Mouse (Mus musculus) limb, embryonic 14.5 days (tissue): ENCODE results near the gene Rbm4. TPM values are rescaled to one million over a fixed set of nuclear protein-coding genes. Genes with fewer than 3 reads are reported as not detected.

ENCODE experiments used
- ATAC-seq: fragments of 200-750 bp; cut with Nextera tagmentation; 2 replicates; pipeline ENCODE4 v1.8.0; 2017; ENCODE audit warnings: low read depth, moderate number of reproducible peaks, moderate TSS enrichment; ENCODE audit not compliant: low FRiP score
- DNase-seq: peaks from one replicate; pipeline ENCODE4 v3.0.0-alpha.2; 2015; ENCODE audit warnings: low spot score
- H3K27ac ChIP-seq: fragments of 300-500 bp; sonication (generic); replicated peaks from 2 replicates; pipeline ENCODE4 v1.5.1; 2014; ENCODE audit warnings: low read depth, mild to moderate bottlenecking, low read length, moderate library complexity, mixed read lengths
- H3K27me3 ChIP-seq: fragments of 300-500 bp; sonication (generic); 2 replicates; pipeline ENCODE4 v1.6.1; 2014; ENCODE audit warnings: low read length, mixed read lengths; ENCODE audit not compliant: control insufficient read depth, insufficient read depth
- H3K36me3 ChIP-seq: fragments of 300-500 bp; sonication (generic); 2 replicates; pipeline ENCODE4 v1.6.1; 2014; ENCODE audit warnings: mild to moderate bottlenecking, low read length, moderate library complexity, mixed read lengths; ENCODE audit not compliant: control insufficient read depth, insufficient read depth
- H3K4me1 ChIP-seq: fragments of 300-500 bp; sonication (generic); 2 replicates; pipeline ENCODE4 v1.6.1; 2014; ENCODE audit warnings: antibody characterized with exemption, low read length, mixed read lengths; ENCODE audit not compliant: control insufficient read depth, insufficient read depth
- H3K4me2 ChIP-seq: fragments of 300-500 bp; sonication (generic); replicated peaks from 2 replicates; pipeline ENCODE4 v1.6.1; 2014; ENCODE audit warnings: low read depth, mild to moderate bottlenecking, low read length, moderate library complexity; ENCODE audit not compliant: severe bottlenecking
- H3K4me3 ChIP-seq: fragments of 300-500 bp; sonication (generic); replicated peaks from 2 replicates; pipeline ENCODE4 v1.5.1; 2014; ENCODE audit warnings: low read length
- H3K9ac ChIP-seq: fragments of 300-500 bp; sonication (generic); 2 replicates; pipeline ENCODE4 v1.6.1; 2014; ENCODE audit warnings: mild to moderate bottlenecking, low read depth, low read length, moderate library complexity; ENCODE audit not compliant: severe bottlenecking
- H3K9me3 ChIP-seq: fragments of 300-500 bp; sonication (generic); 2 replicates; pipeline ENCODE4 v1.6.1; 2016; ENCODE audit warnings: low read length; ENCODE audit not compliant: control insufficient read depth
- POLR2A ChIP-seq: fragments of 200-500 bp; IDR thresholded peaks from 2 replicates; pipeline ENCODE4 v1.8.0; 2012; ENCODE audit warnings: inconsistent platforms, mild to moderate bottlenecking, moderate library complexity, borderline replicate concordance; ENCODE audit not compliant: insufficient read depth, insufficient read length; ENCODE audit errors: extremely low read depth
- WGBS: fragments of 180-500 bp; shearing (Covaris S2); extraction: QIAGEN DNeasy Blood & Tissue Kit; methylation state at CpG from one replicate; pipeline ENCODE4 v1.1.7; 2014; 5-methylcytosine and 5-hydroxymethylcytosine counted together
- polyA plus RNA-seq, 2 experiments: library from polyadenylated mRNA; depleted of rRNA in 1 of 2; stranded (reverse) in 1 of 2; unstranded in 1 of 2; fragments of >200 nt; fragmentation: Nextera tagmentation in 1 of 2; extraction: Ambion mirVana in 1 of 2; gene quantifications; 2 replicates each; pipeline versions ENCODE4 v1.2.1 to v1.2.3; 2012 to 2014

Gene Rbm4
- polyA plus RNA-seq, 2 experiments, result 78.9 to 111 TPM

DNA sequence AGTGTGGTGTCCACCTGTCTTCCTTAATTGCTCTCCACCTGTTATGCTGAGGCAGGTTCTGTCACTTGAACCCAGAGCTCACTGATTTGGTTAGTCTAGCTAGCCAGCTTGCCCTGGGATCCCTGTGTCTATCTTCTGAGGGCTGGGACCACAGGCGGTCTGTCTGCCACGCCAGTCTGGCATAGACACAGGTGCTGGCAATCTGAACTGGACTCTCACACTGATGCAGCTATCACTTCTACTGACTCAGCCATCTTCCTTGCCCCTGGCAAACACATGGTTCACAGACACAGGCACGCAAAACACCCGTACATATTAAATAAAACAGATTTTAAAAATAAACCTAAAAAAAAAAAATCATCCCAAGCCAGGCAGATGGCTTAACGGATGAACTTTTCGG is 43.3 kb upstream of the Rbm4 start:
- Histone ChIP-seq H3K4me2 (no peak overlapping the region), H3K27me3 (peaks cover 15% of the 10 kb centered on the region), H3K9ac (no peak overlapping the region), H3K4me3 (no peak overlapping the region), H3K9me3 (no peaks in the 10 kb centered on the region), H3K36me3 (peaks cover 19% of the 10 kb centered on the region), H3K27ac (no peak overlapping the region), H3K4me1 (peaks cover 10% of the 10 kb centered on the region)
- no peak for TF ChIP-seq POLR2A
- DNase-seq (no peak), ATAC-seq (no peak)
- 95% methylated on average over 6 of the region's 6 CpGs for WGBS

DNA sequence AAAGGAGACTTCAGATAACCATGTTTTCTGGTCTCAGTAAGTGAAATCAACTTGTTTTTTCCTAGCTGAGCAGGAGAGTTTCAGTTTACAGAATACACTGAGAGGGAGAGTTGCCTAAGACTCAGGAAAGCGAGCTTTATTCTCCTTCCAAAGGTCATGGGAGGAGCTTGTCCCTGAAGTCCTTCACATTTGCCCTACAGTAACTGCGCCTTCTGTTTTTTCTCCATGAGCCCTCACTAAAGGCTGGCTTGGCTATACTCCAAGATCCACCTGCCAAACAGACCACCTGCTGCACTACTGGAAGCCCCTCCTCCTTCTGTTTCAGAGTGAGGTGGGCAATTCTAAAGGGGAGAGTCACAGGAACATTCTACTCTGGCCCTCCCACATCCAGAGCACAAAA is 42.4 kb upstream of the Rbm4 start:
- Histone ChIP-seq H3K36me3 (peaks cover 19% of the 10 kb centered on the region), H3K27ac (no peak overlapping the region), H3K9ac (no peak overlapping the region), H3K4me2 (no peak overlapping the region), H3K9me3 (no peaks in the 10 kb centered on the region), H3K27me3 (peaks cover 15% of the 10 kb centered on the region), H3K4me3 (no peak overlapping the region), H3K4me1 (peaks cover 10% of the 10 kb centered on the region)
- whole genome bisulfite sequencing, result 72% methylated on average over 2 of the region's 2 CpGs
- no peak for TF ChIP-seq POLR2A
- no peak for ATAC-seq
- DNase-seq, result no peak

DNA sequence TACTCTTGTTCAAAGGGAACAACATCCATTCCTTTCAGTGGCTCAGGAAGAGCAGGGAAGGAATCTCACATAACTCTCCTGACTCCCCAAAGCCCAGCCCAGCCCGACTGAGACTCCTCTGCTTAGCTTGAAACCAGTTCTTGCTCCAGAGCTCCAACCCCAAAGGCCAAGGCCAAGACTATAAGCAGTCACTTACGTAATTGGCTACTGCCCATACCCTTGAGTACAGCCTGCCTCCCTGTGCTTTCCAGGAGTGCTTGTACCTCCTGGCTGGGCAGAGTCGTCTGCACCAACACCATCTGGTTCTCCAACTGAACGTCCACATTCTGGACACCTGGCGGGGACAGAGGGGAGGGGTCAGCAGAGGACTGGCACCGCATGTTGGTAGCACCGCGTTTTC is 40.3 kb upstream of the Rbm4 start:
- 78% methylated on average over 8 of the region's 8 CpGs for WGBS

DNA sequence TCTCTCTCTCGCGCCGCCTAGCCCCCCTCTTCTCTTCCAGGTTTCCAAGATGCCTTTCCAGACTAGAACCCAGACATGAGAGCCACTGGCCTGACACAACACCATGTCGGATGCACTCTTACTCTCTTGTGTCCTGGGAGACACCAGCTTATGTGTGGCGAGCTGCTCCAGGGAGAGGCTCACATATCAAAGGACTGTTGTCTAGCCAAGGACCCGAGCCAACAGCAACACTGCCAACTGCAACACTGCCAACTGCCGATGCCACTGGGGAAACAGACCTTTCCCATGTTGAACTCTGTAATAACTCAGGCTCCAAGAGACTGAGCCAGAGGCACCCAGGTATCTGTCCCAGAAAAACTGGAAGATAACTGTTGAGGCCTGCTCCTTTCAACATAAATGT is 35.5 kb upstream of the Rbm4 start:
- Histone ChIP-seq H3K9ac (no peak overlapping the region), H3K4me3 (no peak overlapping the region), H3K27me3 (no peaks in the 10 kb centered on the region), H3K4me1 (no peaks in the 10 kb centered on the region), H3K9me3 (no peaks in the 10 kb centered on the region), H3K27ac (no peak overlapping the region), H3K4me2 (no peak overlapping the region), H3K36me3 (peaks cover 42% of the 10 kb centered on the region)
- DNase-seq, result no peak
- WGBS, result 68% methylated on average over 7 of the region's 7 CpGs
- no peak for TF ChIP-seq POLR2A
- no peak for ATAC-seq

More for the DNA sequence above, 40.3 kb upstream of the Rbm4 start:
- H3K36me3 ChIP-seq, result peaks cover 25% of the 10 kb centered on the region
- H3K27me3 ChIP-seq, result no peaks in the 10 kb centered on the region
- H3K4me3 ChIP-seq, result no peak overlapping the region
- H3K9me3 ChIP-seq, result no peaks in the 10 kb centered on the region
- H3K9ac ChIP-seq, result no peak overlapping the region
- no peak overlapping the region for H3K27ac ChIP-seq
- no peak for ATAC-seq
- TF ChIP-seq POLR2A, result no peak
- no peak for DNase-seq
- H3K4me2 ChIP-seq, result no peak overlapping the region
- peaks cover 6% of the 10 kb centered on the region for H3K4me1 ChIP-seq

DNA sequence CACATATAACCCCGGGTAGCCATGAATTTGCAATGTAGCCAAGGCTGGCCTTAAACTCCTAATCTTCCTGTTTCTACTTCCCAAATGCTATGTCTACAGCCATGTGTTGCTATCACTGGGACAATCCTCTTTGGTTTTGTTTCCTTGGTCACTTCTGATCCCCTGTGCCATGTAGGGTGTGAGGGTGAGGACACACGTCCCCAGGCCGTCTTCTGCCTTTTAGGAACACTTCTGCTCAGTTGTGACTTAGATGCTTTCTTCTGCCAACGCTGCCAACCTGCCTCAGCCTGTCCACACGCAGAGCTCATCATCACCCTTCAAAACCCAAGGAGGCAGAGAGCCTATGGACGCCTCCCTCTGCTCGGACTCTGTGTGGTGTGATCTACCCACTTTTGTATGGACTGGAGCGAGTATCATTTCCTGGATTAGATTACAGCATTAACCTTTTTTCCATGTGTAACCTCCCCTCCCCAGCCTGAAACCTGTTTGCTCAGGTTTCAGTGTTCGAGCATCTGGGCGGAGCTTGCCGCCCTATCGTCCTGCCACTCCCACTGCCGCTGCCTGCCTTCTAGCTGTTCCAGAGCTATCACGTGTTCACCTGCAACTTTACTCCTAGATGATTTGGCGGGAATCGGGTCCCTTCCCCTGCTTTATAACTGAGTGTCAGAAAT is 34.9 kb upstream of the Rbm4 start:
- 50% methylated on average over 16 of the region's 16 CpGs for WGBS
- no peak for TF ChIP-seq POLR2A
- peaks cover 36% of the 10 kb centered on the region for H3K36me3 ChIP-seq
- no peak for DNase-seq
- H3K27me3 ChIP-seq, result no peaks in the 10 kb centered on the region
- no peaks in the 10 kb centered on the region for H3K4me1 ChIP-seq
- H3K9ac ChIP-seq, result no peak overlapping the region
- H3K4me3 ChIP-seq, result no peak overlapping the region
- no peak overlapping the region for H3K4me2 ChIP-seq
- no peak overlapping the region for H3K27ac ChIP-seq
- ATAC-seq, result no peak
- no peaks in the 10 kb centered on the region for H3K9me3 ChIP-seq
